Mouse (Mus musculus) cerebellum, postnatal 14 days (tissue): ENCODE measurements around the gene Atp8b5.

Experiments
- DNase-seq, 2 experiments: peaks; one replicate each; pipeline ENCODE4 v3.0.0; 2021; ENCODE audit warnings: mixed read lengths in 2 of 2

Gene Atp8b5

DNA sequence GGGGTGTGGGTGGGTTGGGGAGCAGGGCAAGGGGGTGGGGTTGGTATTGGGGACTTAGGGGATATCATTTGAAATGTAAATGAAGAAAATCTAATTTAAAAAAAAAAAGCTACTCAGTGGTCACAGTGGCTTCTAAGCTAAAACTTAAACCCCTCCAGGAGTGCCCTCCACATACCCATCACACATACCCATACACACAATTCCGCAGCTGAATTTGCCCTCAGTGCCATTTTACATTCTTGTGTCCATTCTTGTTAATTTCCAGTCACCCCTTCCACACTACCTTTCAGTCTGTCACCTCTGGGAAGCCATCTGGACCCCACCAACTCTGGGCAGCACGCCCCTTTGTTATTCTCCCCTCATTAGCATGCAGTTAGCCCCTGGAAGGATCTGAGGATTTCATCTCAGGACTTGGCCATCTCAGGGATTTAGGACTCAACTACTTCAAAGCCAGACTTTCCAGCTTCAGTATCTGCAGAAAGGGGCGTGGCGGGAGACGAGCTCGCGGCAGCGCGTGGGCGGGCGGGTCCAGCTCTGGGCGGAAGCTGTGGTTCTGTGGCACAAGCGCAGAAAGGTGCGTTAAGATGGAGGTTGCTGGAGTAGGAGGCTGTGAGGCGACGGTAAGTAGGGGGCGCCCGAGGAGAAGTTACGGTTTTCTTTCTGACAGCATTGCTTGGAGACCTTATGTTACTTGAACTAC lies at the start of gene Atp8b5:
Atp8b5 (plus strand) TSS at position 537 of the 700 bp plus-strand sequence.
- DNase-seq, result peak; percentile 87 to 89

DNA sequence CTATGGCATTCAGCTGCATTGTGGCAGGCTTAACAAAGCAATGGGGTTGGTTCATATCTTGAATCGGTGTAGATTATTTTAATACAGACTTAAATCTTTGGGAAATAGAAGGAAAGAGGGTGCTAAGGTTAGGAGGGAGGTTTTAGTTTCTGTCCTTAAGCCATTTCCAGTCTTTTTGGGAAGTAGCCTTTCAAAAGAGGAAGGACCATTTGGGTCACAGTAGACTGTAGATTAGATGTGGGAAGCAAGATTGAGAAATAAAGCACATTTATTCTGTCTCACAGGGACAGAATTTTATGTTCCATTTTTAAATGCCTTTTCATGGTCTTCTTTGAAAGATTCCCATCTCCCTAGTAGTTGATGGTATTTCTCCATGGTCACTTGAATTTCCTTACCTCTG lies 49.0 kb upstream of the Atp8b5 start:
- DNase-seq, result no peak

DNA sequence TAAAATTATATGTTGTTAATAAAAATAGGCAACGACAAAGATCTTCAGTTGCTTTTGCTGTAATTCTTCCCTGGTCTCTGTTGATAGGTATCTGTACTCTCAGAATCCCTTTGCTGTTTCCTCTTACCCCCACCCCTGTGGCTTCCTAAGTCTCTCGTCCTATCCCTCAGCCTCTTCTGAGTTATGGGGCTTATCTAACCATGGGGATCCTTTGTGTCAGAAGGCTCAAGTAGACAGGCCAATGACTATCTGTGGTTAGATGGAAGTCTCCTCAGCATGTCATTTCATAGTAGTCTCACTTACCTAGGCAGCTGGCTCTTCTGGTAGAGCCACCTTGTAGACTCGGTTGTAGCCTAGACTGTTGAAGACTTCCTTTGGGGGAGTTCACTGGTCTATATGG lies 35.1 kb upstream of the Atp8b5 start:
- DNase-seq, result no peak

DNA sequence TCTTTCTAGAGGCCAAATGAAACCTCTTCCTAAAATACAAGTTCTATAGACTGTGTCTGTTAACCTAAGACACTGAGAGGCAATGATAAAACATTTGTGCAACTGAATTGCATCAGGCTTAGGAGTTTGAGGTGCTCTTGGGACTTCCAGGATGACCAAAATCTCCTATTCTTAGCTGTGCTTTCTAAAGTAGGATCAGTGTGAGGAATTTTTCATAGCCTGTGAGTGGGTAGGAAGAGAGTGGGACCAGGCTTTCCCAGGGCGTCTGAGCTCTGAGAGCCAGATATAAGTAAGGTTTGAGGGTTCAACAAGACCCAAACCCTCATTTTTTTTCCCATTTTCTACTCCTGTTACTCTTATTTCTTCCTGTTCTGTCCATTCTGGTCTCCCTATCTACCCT lies 34.0 kb upstream of the Atp8b5 start:
- no peak for DNase-seq

DNA sequence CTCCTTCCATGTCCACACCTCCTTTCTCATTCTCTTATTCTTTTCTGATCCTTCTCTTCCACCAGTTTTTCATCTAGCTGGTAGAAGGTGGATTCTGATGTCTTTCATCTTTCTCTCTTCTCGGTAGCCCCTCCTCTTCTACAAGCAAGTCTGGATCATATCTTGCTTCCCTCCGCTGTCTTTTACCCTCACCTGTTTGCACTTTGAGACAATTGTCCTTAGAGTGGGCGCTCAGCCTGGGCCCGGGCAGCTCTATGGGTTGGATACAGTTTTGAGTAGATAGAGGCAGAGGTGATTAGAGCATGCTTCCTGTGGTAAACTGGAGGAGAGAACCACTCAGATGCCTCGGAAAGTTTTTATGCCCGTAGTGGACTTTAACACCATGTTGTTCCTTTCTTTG lies 33.5 kb upstream of the Atp8b5 start:
- no peak for DNase-seq

DNA sequence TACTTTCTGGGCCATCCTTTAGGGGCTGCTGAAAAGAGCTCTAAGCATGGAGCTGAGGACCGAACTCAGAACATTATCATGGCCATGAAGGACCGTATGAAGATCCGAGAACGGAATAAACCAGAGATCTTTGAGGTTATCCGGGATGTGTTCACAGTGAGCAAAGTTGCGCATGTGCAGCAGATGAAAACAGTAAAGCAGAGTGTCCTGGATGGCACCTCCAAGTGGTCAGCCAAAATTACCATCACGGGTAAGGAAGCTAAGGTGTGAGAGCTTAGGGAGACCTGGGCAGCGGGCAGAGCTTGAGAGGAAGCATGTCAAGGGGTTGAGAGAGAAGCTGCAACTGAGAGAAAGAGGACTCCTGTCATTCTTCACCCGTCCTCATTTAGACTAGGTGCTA lies 30.1 kb upstream of the Atp8b5 start:
- DNase-seq, result no peak

DNA sequence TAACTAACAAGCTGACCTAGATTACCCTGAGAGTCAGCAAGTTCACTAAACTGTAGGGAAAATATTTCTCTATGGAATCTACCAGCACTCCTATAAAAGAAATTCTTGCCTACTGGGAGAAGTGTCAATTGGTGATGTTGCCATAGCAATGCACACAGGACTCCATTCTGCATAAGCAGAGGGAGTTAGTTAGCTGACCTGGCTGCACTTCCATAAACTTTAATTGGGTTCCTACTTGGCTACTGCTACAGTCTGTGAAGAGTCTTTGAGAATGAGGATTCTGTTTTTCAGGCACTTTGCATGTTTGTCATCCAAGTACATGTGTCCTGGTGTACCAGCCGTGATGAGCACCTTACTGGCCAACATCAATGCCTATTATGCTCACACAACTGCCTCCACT lies 26.2 kb upstream of the Atp8b5 start:
- DNase-seq, result no peak

DNA sequence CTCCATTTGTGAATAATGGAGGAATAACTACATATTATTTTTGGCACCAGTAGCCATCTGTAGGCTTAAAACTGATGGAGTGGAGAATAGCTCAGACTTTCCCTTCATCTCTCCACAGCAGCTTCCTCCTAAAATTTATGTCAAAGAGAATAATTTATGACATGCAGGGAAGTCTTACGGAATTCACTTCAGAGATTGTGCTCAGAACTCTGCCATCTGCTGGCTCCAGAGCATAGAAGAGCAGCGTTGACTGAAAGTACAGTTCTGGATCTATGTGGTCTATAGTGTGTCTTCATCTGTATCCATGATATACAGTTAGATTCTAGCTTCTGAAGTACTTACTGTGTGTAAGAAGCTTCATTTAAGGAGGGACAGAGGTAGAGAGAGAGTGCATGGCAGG lies 22.9 kb upstream of the Atp8b5 start:
- peak in 1 of 2 experiments; percentile 21 for DNase-seq

DNA sequence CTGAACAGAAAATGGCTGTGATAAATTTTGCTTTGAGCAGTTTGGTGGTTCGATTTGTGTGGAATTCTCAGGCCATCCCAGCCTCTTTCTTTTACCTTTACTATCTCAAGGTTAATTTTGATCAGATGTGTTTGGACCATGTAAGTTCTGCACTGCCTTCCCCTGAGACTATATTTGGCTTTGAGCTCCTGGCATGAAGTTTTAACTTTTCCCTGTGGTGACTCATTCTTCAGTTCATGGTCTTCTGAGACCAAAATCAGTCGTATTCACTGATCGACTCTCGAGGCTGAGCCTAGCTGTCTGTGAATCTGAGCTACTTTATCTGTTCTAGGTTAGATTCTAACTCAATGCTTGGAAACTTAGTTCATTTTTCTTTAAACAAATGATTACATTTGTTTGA lies 21.2 kb upstream of the Atp8b5 start:
- DNase-seq, result no peak

DNA sequence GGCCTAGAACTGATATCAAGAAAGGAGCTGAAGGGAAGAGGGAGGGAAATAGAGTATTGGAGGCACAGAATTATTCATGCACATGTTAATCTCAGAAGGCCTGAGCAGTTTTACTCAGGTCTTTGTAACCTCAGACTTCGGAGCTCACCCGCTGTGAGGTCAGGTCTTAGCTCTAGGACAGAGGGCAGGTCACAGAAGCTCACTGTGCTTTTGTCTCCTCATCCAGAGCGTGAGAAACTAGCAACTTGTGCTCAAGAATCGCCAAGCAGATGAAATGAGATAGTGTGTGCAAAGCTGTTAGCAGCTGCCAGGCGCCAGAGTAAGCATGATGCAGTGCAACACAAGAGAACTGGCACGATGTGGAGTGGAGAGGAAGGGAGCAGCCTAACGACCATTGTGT lies 18.9 kb upstream of the Atp8b5 start:
- DNase-seq, result no peak

DNA sequence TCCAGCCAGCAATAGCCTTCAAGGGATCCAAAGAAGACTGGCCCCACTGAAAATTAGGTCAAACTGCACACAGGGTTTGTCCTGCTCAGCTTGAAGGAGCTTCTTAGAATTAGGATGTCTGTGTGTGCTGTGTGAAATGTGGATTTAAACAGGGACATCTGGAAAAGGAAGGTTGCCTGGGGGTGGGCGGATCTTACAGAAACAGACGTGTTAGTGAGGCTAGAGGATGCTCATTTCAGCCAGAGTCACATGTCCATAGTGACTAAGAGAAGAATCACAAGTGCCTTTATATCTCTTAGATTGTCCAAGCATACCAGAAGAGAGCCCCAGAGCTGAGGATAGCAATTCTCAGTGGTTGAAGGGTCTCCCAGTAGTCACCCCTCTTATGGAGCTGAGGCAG lies 18.1 kb upstream of the Atp8b5 start:
- DNase-seq, result no peak

DNA sequence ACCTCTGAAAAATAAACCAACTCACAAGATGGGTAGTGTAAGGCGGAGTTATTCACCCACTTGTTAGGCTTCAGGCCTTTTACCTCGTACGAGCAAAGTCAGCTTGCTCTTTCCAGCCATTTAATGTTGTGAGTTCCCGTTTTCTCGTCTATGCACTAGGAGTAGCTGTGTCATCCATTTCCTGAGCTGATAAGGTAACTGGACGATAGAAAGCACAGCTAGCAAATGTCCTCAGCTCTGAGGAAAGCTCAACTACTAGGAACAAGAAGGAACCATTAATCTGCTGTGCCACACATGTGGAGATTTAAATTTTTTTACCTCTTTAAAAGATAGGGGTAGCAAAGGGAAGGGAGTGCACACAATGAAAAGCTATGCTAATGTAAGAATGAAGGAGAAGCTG lies 15.7 kb upstream of the Atp8b5 start:
- no peak for DNase-seq

DNA sequence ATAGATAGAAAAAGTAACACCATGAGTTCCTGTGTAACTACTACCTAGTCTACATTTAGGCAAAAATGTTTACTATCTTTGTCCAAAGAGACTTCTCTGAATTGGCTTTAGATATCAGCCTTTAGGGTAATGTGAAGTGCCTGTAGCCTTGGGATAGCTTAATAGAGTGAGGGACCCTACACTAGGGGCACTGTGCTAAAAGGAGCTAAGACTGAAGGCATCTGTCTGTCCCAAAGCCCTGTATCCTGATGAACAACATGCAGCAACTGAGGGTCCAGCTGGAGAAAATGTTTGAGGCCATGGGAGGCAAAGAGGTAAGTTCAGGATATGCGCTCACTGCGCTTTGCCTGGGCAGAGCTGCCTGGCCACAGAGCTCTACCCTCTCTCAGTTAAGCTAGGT lies 9.9 kb upstream of the Atp8b5 start:
- no peak for DNase-seq

DNA sequence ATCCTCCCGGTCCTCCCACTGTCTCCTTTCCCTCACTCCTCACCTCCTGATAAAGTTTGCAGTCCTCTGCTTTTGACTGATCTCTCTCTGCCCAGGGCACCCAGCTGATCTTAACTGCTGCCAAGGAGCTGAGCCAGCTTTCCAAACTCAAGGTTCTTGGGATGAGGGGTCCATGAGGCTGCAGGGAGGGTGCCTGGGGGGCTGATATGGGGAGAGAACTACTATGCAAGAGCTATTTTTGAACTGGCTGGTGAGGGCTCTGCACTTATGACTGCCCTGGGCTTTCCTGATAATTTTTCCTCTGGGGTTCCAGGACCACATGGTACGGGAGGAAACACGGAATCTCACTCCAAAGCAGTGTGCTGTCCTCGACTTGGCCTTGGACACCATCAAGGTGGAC lies 8.4 kb upstream of the Atp8b5 start:
- DNase-seq, result no peak

DNA sequence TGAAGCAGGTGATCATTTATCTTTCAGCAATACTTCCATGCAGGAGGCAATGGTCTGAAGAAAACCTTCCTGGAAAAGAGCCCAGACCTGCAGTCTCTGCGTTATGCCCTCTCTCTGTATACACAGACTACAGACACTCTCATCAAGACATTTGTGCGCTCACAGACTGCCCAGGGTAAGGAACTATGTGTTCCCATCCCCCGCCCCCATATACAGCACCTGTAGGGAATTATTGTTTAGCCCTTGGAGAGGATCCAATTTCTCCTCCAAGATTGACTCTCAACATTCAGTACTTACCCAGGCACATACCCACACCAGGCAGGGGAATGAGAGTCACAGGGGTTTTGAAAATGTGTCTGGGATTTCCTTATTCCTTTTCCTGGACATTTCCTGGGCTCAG lies 7.5 kb upstream of the Atp8b5 start:
- DNase-seq, result no peak

DNA sequence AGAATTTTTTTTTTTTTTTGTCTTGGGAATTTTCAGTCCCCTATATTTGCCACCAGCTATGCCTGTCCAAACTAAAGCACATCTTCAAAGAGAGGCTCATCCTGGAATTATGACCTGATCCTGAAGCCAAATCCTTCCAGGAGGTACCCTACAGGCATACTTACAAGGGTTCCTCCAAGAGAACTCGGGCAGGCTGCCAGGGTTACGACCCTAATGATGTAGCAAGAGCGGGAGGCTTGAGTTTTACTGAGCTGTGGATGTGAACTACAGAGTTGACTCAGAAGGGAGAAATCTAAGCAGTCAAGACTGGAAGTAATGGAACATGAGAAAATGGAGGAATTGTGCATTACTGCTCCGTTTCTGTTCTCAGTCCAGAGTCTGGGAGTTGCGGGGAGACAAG lies 6.9 kb upstream of the Atp8b5 start:
- peak in 1 of 2 experiments; percentile 23 for DNase-seq

DNA sequence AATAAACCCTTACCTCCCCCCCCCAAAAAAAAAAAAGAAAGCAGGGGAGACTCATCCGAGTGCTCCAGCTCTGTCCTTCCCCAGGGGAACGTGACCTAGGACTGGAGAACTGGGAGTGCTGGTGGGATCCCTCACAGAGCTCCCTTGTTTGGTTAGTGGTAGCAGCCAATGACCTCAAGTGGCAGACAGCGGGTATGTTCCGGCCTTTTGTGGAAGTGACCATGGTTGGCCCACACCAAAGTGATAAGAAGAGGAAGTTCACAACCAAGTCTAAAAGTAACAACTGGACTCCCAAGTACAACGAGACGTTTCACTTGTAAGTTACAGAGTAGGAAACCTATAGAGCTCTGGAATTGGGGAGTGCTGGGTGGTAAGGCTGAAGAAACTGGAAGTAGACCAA lies 4.1 kb upstream of the Atp8b5 start:
- DNase-seq, result no peak

DNA sequence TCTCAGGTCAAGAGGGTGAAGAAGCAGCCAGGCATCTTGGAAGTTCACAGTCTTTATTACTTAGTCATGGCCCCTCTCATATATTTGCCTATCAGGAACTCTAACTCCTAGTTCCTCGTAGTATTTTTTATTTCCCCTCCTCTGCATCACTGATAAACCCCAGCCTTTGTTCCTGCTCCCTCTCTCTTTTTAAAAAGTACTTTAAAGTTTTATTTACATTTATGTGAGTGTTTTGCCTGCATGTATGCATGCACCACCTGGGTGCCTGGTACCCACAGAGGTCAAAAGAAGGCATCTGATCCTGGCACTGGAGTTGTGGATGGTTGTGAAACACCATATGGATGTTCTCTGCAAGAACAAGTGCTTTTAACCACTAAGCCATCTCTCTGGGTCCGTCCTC lies 813 bp upstream of the Atp8b5 start:
- no peak for DNase-seq

DNA sequence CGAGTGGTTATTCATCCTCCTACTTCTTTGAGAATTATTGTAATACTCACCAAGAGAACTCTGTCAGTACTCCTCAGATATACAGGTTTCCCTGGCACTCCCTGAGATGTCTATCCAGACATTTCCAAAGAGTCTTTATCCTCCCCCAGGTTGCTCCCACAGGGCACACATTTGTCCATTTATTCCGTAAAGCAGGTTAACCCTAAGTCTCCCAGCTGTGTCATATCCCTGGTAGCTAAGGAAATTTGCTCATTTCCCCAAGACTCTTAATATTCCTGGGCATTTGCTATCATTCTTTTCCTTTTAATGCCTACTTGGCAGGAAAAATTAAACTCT lies 332 bp downstream of the Atp8b5 start:
- DNase-seq, result no peak

DNA sequence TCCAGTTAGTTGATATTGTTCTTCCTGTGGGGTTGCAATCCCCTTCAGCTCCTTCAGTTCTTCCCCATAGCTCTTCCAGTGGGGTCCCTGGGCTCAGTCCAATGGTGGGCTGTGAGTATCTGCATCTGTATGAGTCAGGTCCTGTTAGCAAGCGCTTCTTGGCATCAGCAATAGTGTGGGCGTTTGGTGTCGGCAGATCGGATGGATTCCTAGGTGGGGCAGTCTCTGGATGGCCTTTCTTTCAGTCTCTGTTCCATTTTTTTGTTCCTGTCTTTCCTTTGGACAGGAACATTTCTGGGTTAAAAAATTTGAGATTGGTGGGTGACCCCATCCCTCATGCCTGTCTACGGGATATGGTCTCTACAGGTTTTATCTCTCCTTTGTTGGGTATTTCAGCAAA lies 18.5 kb downstream of the Atp8b5 start:
- no peak for DNase-seq

DNA sequence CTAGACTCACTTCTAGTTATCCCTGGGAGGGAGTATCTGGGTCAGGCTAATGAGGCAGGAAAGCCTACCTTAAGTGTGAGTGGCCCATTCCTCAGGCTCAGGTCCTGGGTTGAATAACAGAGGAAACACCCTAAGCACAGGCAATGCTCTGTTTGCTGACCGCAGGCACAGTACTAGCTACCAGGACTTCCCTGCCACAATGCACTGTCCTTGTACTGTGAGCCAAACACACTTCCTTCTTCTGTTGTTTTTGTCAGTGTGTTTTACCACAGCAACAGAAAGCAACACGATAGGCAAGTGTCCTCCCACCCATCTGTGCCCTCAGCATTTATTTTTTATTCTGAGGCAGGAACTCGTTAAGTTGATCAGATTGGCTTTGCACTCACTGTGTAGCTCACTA lies 20.3 kb downstream of the Atp8b5 start:
- no peak for DNase-seq

DNA sequence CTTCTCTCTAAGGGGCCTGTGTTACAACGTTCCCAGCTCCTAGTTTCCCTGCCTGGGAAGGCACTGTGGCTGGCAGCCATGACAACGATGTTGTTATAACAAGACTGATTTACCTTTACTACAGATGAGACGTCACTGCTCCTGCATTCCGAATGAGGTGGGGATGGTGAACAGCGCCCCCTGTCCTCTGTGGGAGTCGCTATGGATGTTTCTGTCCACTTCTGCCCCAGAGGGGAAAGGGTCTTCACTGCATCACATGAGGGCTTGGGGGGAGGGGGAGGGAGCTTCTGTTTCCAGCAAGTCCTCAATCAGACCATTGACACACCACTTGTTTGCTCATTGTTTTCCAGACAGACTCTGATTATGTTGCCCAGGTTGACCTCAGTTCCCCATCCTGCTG lies 27.0 kb downstream of the Atp8b5 start:
- DNase-seq, result peak in 1 of 2 experiments; percentile 16

DNA sequence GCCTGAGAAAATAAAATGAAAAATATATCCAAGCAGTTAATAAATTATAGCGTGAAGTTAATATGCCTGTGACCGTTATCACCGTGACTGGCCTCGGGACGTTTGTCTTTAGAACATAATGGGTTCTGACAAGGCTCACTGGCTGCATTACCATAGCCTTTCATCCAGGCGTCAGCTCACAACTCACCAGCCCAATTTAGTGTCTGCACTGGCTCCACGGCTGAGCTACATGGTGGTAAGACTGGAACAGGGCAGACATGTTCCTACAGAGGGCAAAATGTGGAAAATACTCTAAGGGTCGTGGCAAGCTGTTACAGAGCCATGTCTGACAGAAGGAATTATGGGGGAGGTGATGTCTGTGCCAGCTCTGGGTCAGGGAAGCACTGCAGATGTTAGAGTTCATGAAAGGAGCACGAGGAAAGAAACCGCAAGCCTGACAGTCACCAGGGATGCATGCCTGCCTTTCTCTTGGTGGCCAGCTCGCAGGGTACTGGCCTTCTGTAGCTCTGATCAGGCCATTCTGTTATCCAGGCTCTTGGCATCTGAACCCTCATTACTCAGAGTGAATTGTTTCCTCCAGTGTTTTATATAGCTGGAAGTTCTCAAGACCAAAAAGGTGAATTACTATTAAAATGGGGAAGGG lies 42.9 kb downstream of the Atp8b5 start:
- peak in 1 of 2 experiments; percentile 6 for DNase-seq

DNA sequence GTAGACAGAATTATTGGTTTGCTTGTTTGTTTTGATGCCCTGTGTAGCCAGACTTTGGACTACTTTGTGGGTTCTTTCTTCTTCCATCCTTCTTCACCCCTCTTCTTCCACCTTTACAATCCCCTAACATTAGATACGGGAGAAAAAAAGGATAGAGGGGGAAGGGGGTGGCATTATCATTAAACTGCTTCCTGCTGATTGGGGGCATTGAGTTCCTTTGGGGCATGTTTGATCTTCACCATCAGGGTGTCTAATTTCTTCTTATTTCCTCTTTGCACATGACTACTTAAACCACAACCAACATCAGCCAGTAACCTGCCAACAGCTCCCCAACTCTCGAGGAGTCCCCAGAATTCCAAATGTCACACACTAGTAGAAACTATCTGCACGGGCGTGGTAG lies 54.6 kb downstream of the Atp8b5 start:
- no peak for DNase-seq

DNA sequence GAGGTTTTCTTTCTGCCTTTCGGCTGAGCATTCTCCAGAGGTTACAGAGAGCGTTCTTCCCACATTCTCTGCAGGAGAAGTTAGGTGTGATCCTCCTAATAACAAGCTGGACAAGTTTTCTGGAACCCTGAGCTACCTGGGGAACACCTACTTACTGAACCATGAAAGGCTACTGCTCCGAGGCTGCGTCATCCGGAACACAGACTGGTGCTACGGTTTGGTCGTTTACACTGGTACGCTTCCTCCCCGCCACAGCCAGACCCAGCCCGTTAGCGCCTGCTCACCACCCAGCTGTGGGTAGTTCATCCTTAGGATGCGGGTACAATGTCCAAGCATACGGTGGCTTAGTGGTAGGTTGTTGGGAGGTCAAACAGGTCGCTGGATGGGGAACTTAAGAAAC lies 55.4 kb downstream of the Atp8b5 start:
- DNase-seq, result no peak
